Mouse (Mus musculus) bone marrow macrophage, adult 2 months (primary cell): ENCODE results near the gene Cptp.

Experiments used
- CTCF ChIP-seq: IDR thresholded peaks from 2 replicates; pipeline ENCODE4 v1.5.1; 2012; ENCODE audit warnings: low read depth, mild to moderate bottlenecking, low read length, moderate library complexity
- POLR2A ChIP-seq: IDR thresholded peaks from 2 replicates; pipeline ENCODE4 v1.6.1; 2012; ENCODE audit warnings: mild to moderate bottlenecking, low read depth, low read length, borderline replicate concordance

DNA sequence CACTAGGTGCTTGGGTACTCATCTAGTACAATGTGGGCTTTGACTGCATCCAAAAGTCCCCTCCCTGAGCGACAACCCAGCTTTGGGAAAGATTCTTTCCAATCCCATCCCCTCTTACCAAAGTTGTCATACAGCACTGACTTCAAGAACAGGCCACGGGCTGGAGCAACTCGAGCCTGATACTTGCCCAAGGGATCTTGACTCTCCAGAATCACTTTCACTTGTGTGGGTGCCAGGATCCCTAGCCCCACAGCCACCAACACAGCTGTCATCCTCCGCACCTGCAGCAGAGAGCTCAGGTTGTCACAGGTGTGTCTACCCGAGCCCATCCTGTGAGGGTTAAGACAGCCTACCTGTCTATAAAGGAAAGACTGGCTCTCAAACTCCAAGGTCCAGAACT lies 20.1 kb upstream of the Cptp start:
- TF ChIP-seq POLR2A (no peak), CTCF (no peak)
